Mouse (Mus musculus): Measurements from ENCODE around the gene Jpt1. TPM values are rescaled to one million over a fixed set of nuclear protein-coding genes. Genes with fewer than 3 reads are reported as not detected.

Jpt1 gene
- polyA plus RNA-seq, 1 experiment from 2014 or later: 557 TPM

DNA sequence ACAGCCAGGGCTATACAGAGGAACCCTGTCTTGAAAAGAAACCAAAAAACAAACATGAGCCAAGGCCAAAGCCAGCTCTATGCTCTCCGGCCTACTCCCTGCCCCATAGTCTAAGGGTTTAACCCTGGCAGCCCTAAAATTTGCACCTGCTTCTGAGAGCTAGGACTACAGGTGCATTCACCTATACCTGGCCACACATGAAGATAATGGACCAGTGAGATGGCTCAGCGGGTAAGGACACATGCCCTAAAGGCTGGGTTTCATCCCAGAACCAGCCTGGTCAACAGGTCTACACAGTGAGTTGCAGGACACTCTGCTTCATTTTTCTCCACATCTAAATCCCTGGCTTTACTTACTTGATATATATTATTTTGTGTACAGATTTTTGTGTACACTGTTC lies 8.1 kb upstream of the Jpt1 start:
- Histone ChIP-seq H3K9ac (no peak overlapping the region), H3K4me1 (no peaks in the 10 kb centered on the region), H3K27ac (no peak overlapping the region), H3K36me3 (peaks cover 52% of the 10 kb centered on the region), H3K4me2 (replicated peaks) (no peak overlapping the region), H3K27me3 (no peaks in the 10 kb centered on the region), H3K4me3 (no peak overlapping the region), H3K9me3 (no peaks in the 10 kb centered on the region)
- WGBS: 94% methylated on average over 2 of the region's 2 CpGs
- ATAC-seq (ENCODE audit: low FRiP score, low read depth): no peak

DNA sequence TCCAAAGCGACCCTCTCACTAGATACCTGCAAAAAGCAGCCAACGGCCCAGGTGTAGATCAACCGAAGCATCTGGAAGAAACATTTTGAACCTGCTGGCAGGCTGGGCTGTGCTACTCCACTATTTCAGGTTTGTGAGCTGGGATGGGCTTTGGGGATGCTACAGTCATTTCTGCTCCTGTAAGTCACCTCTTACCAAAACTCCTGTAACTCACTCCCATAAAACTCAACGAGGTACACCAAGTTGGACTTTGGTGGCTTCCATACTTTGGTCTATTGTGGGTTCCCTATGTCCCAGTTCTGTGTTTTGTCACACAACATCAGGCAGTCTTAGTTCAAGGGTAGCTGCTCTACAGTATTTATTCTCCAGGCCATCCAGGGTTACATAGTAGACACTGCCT lies 6.9 kb upstream of the Jpt1 start:
- H3K9me3 ChIP-seq: no peaks in the 10 kb centered on the region
- no peak for ATAC-seq (ENCODE audit: low FRiP score, low read depth)
- no peaks in the 10 kb centered on the region for H3K4me1 ChIP-seq
- H3K4me3 ChIP-seq: no peak overlapping the region
- no peaks in the 10 kb centered on the region for H3K27me3 ChIP-seq
- H3K27ac ChIP-seq: no peak overlapping the region
- peaks cover 40% of the 10 kb centered on the region for H3K36me3 ChIP-seq
- H3K9ac ChIP-seq: no peak overlapping the region
- WGBS: 77% methylated on average over 4 of the region's 4 CpGs
- H3K4me2 ChIP-seq (replicated peaks): no peak overlapping the region

DNA sequence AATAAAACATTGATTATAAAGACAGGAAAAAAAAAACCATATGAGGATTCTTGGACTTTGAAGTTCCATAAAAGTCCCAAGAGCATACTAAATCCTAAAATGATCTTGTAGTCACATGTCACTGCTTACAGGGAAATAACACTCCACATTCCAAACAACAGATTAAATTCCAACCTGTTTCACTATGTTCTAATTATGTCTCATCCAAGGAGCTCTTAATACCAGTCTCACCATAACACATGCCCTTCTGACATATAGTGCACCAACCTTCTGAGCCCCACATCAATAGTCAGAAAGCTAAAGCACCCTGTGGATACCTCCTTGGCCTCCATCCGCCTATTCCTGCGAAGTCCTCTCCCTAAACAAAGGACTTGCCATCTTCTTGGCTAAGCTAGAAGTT lies 6.0 kb upstream of the Jpt1 start:
- no peak for ATAC-seq (ENCODE audit: low FRiP score, low read depth)
- Histone ChIP-seq H3K4me3 (no peak overlapping the region), H3K27me3 (no peaks in the 10 kb centered on the region)

DNA sequence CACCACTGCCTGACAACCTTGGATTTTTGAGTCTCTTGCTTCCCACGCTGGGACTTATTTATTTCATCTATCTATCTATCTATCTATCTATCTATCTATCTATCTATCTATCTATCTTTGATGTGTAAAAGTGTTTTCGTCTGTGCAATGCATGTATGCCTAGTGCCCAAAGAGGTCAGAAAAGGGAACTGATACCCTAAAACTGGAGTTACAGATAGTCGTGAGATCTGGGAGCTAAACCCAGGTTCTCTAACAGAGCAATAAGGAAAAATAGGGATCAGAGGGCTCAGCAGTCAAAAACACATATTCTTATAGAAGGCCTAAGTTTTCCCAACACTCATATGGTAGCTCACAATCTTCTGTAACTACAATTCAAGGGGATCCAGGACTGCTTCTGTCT lies 5.4 kb upstream of the Jpt1 start:
- 86% methylated on average over 3 of the region's 3 CpGs for WGBS
- H3K4me2 ChIP-seq (replicated peaks): no peak overlapping the region

More for the DNA sequence above, 6.0 kb upstream of the Jpt1 start:
- no peak overlapping the region for H3K4me2 ChIP-seq (replicated peaks)
- H3K9ac ChIP-seq: no peak overlapping the region
- no peaks in the 10 kb centered on the region for H3K4me1 ChIP-seq
- WGBS: 74% methylated on average over 2 of the region's 2 CpGs
- no peaks in the 10 kb centered on the region for H3K9me3 ChIP-seq
- no peak overlapping the region for H3K27ac ChIP-seq
- H3K36me3 ChIP-seq: peaks cover 31% of the 10 kb centered on the region

DNA sequence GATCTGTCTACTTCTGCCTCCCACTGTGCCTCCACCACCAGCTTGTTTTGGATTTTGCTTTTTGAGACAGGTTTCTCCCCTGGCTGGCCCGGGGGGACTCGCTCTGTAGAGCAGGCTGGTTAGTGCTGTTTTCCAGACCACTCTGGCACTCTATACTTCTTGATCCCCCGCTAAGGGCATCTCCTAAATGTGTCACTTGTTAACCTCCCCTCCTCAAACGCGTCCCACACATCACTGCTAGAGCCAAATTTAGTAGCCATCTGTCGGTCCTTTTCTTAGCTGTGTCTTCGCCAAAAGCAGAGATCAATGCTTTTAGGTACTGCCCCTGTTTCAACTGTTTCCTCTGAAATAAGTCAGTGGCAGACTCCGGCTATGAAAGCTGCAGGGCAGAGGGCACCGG lies 4.5 kb upstream of the Jpt1 start:
- Histone ChIP-seq H3K27ac (no peak overlapping the region), H3K4me2 (replicated peaks) (no peak overlapping the region), H3K36me3 (peaks cover 16% of the 10 kb centered on the region), H3K4me1 (no peaks in the 10 kb centered on the region), H3K4me3 (no peak overlapping the region), H3K9me3 (no peaks in the 10 kb centered on the region), H3K9ac (no peak overlapping the region), H3K27me3 (no peaks in the 10 kb centered on the region)
- no peak for ATAC-seq (ENCODE audit: low FRiP score, low read depth)
- WGBS: 53% methylated on average over 9 of the region's 9 CpGs

More for the DNA sequence above, 5.4 kb upstream of the Jpt1 start:
- Histone ChIP-seq H3K27ac (no peak overlapping the region), H3K36me3 (peaks cover 25% of the 10 kb centered on the region), H3K27me3 (no peaks in the 10 kb centered on the region), H3K9me3 (no peaks in the 10 kb centered on the region), H3K4me1 (no peaks in the 10 kb centered on the region), H3K4me3 (no peak overlapping the region), H3K9ac (no peak overlapping the region)
- no peak for ATAC-seq (ENCODE audit: low FRiP score, low read depth)

DNA sequence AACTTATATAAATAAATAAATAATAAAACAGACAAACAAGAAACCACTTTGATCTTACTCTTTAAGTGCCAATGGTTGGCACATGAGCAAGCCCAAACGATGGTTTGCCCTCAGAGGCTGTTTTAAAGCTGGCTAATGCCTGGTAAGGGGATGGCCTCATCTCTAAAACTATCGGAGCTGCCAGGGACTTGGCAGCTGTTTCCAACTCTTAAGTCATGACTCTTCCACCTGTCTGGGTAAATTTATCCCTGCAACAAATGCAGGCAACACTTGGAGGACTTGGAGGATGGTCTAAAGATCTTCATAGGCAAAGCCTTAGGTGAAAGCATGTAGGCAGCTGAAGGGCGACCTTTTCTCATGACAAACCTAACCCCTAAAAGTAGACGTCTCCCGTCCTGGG lies 2.8 kb upstream of the Jpt1 start:
- no peak overlapping the region for H3K9ac ChIP-seq
- no peak overlapping the region for H3K4me3 ChIP-seq
- H3K27ac ChIP-seq: no peak overlapping the region
- no peaks in the 10 kb centered on the region for H3K27me3 ChIP-seq
- H3K4me1 ChIP-seq: peaks cover 14% of the 10 kb centered on the region
- ATAC-seq (ENCODE audit: low FRiP score, low read depth): no peak
- H3K4me2 ChIP-seq (replicated peaks): no peak overlapping the region
- no peaks in the 10 kb centered on the region for H3K9me3 ChIP-seq
- WGBS: 74% methylated on average over 5 of the region's 5 CpGs
- peaks cover 5% of the 10 kb centered on the region for H3K36me3 ChIP-seq

DNA sequence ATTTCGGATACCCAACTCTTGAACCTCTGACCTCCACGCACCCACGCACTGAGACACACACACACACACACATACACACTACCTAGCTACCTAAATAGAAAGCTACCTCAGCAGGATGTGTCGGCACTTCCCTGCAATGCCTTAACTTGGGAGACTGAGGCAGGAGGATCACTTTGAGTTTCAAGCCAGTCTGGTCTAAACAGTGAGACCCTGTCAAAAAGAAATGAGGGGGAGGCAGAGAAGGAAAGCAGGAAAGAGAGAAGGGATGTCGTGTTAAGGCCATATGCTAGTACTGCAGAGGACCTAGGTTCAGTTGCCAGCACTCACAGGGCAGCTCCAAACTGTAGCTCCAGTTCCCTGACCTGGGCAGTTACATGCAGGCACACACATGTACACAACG lies 834 bp upstream of the Jpt1 start:
- H3K27ac ChIP-seq: no peak overlapping the region
- 75% methylated on average over 6 of the region's 6 CpGs for WGBS
- H3K9me3 ChIP-seq: no peaks in the 10 kb centered on the region
- ATAC-seq (ENCODE audit: low FRiP score, low read depth): no peak
- H3K36me3 ChIP-seq: no peaks in the 10 kb centered on the region
- H3K9ac ChIP-seq: no peak overlapping the region
- H3K4me1 ChIP-seq: peaks cover 33% of the 10 kb centered on the region
- H3K4me3 ChIP-seq: no peak overlapping the region
- no peak overlapping the region for H3K4me2 ChIP-seq (replicated peaks)
- no peaks in the 10 kb centered on the region for H3K27me3 ChIP-seq

DNA sequence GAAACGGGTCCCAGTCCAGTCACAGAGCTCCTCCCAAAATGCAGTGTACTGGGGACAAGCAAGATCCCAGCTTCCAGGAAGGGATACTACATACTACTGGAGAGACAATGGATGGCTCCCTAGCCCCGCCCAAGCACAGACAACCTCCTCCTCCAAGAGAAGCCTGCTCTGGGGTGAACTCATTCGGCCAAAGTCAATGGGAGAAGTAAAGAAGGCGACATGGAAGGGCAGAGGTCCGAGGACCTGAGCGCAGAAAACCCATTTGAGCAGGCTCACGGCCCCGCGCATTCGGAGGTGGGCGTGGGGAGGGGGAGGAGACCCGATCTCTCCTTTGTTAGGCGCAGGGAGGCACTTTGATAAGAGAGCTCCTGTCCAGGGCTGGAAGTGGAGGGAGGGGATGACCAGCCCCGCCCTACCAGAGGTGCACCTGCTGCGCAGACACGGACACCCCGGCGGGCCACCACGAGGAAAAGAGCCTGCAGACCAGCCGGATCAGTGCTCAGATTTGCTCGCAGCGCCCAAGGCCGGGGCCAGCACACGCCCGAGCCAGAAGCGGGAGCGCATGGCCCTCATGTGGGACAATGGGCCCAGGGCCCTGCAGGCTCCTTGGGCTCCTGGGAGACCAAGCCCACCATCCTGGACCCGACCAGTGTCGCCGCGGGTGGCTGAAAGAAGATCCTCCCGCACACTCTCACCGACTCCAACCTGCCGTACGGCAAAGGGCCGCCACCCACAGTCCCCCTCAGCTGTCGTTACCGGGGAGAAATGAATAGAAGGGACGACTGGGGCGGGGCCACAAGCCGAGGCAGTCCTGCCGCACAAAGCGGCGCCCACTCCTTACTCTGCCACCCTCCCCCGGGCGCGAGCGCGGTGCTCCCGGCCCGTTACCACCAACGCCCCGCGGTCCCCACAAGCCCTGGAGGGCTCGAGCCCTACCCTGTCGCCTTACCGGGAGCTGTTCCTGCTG lies 633 bp downstream of the Jpt1 start:
- no peaks in the 10 kb centered on the region for H3K9me3 ChIP-seq
- H3K27me3 ChIP-seq: no peaks in the 10 kb centered on the region
- H3K27ac ChIP-seq: peak overlapping the region; percentile 82
- peak overlapping the region; percentile 98 for H3K9ac ChIP-seq
- H3K4me1 ChIP-seq: peaks cover 41% of the 10 kb centered on the region
- peak overlapping the region; percentile 100 for H3K4me3 ChIP-seq
- under 1% methylated on average over 56 of the region's 57 CpGs for WGBS
- peak overlapping the region; percentile 89 for H3K4me2 ChIP-seq (replicated peaks)
- peak; percentile 1; the same call in 1 of the 2 replicates for ATAC-seq (ENCODE audit: low FRiP score, low read depth)
- H3K36me3 ChIP-seq: peaks cover 3% of the 10 kb centered on the region; the same call in 1 of the 2 replicates

DNA sequence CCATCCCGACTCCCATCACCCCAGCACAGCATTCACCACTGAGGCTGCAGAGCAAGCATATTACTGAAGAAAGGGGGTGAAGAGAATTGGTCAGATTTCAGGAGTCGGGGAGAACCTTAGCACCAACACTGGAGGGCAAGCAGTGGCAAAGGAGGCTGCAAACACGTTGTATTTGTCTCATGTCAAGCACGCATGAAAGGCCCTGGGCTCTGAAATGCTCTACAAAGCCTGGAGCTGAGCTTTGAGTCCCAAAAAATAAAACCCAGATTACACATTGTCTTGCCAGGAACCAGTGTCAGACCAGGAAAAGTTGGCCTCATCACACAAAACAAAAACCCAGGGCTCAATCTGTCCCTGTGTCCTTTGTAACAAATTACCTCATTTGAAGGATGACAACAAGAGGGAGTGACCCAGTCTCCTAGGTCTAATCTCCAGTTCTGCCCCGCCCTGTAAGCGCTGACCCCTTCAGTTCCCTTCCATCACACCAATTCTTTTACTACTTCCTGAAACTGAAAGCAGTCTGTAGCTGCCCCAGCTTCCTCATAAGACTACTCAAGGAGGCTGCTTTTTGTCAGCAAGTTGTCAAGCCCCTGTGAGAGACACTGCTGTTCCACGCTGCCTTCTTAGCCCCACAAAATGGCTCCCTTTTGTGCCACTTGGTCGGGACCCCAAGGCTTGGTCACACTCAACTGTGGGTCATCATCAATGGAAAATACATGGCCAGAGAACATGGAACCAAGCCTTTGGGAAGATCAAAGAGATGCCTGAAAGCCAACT lies 1.6 kb downstream of the Jpt1 start:
- Histone ChIP-seq H3K4me3 (peak overlapping the region; percentile 100), H3K36me3 (peaks cover 3% of the 10 kb centered on the region; the same call in 1 of the 2 replicates), H3K9me3 (no peaks in the 10 kb centered on the region), H3K27ac (0 out of 2 replicates have a peak overlapping the region, but pooled peaks have one; percentile 39), H3K4me2 (replicated peaks) (peak overlapping the region; percentile 89), H3K9ac (peak overlapping the region; percentile 98), H3K4me1 (peaks cover 41% of the 10 kb centered on the region), H3K27me3 (no peaks in the 10 kb centered on the region)
- no peak for ATAC-seq (ENCODE audit: low FRiP score, low read depth)
- 32% methylated on average over 8 of the region's 8 CpGs for WGBS

DNA sequence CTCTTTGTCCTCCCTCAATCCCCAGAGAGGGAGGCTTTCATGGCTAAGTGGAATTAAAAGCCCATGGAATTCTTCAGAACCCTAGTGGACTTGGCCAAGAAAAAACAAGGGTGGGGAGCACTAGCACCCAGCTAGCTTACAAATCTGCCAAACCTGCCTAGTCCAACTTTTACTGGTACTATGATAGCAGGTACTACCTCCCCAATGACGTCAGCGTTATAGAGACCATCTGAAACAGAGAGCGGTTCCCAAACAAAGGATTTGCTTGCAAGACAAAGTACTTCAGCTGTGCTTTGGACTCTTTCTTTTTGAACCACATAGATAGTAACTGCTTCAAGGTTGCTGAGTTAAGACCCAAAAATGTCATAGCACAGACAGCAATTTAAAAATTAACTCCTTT lies 2.2 kb downstream of the Jpt1 start:
- Histone ChIP-seq H3K9ac (peak overlapping the region; percentile 98), H3K4me3 (peak overlapping the region; percentile 100), H3K4me1 (peaks cover 41% of the 10 kb centered on the region), H3K9me3 (no peaks in the 10 kb centered on the region), H3K27me3 (no peaks in the 10 kb centered on the region), H3K4me2 (replicated peaks) (peak overlapping the region; percentile 89), H3K36me3 (peaks cover 3% of the 10 kb centered on the region; the same call in 1 of the 2 replicates), H3K27ac (0 out of 2 replicates have a peak overlapping the region, but pooled peaks have one; percentile 39)
- ATAC-seq (ENCODE audit: low FRiP score, low read depth): no peak
- WGBS: 61% methylated on average over 3 of the region's 3 CpGs

DNA sequence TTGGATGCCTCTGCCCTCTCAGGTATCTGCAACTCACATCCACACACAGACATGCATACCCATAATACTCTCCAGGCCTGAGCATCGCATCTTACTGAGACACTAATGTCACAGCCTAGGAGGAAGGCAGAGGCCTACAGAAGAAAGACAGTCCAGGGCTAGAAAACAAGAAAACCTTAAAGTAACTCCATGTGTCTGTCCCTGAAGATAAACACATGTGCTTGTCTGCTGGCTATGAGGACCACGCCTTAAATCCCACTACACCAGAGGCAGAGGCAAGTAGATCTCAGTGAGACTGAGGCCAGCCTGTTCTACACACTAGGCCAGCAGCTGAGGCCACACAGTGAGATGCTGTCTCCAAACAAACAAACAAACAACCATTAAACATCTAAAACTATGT lies 3.1 kb downstream of the Jpt1 start:
- H3K4me1 ChIP-seq: peaks cover 41% of the 10 kb centered on the region
- H3K27ac ChIP-seq: no peak overlapping the region
- peak overlapping the region; percentile 100 for H3K4me3 ChIP-seq
- H3K27me3 ChIP-seq: no peaks in the 10 kb centered on the region
- peak overlapping the region; percentile 98; the same call in 1 of the 2 replicates for H3K9ac ChIP-seq
- WGBS: 80% methylated on average over 2 of the region's 2 CpGs
- H3K9me3 ChIP-seq: no peaks in the 10 kb centered on the region
- no peak for ATAC-seq (ENCODE audit: low FRiP score, low read depth)
- H3K4me2 ChIP-seq (replicated peaks): peak overlapping the region; percentile 89
- H3K36me3 ChIP-seq: peaks cover 3% of the 10 kb centered on the region; the same call in 1 of the 2 replicates

DNA sequence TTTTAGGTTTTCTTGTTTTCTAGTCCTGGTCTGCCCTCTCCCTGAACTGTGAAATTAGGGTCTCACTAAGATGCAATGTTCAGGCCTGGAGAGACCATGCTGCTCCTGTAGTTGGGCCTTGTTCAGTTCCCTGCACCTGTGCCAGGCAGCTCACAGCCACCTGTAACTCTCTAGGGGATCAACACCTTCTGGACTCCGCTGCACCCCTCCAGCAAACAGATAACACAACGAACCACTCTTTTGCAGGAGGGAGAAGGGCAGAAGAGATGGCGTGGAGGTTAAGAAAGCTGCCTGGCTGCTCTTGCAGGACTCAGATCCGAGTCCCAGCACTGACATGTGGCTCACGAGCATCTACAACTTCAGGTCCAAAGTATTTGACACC lies 3.7 kb downstream of the Jpt1 start:
- 0 out of 2 replicates have a peak overlapping the region, but pooled peaks have one; percentile 44 for H3K27ac ChIP-seq
- H3K9ac ChIP-seq: peak overlapping the region; percentile 98; the same call in 1 of the 2 replicates
- WGBS: 56% methylated on average over 5 of the region's 5 CpGs
- ATAC-seq (ENCODE audit: low FRiP score, low read depth): no peak
- H3K27me3 ChIP-seq: no peaks in the 10 kb centered on the region
- peaks cover 3% of the 10 kb centered on the region; the same call in 1 of the 2 replicates for H3K36me3 ChIP-seq
- peak overlapping the region; percentile 100 for H3K4me3 ChIP-seq
- H3K4me1 ChIP-seq: peaks cover 41% of the 10 kb centered on the region
- peak overlapping the region; percentile 89 for H3K4me2 ChIP-seq (replicated peaks)
- no peaks in the 10 kb centered on the region for H3K9me3 ChIP-seq
